Mouse (Mus musculus): ENCODE results near the gene Fzr1. TPM values are rescaled to one million over a fixed set of nuclear protein-coding genes. Genes with fewer than 3 reads are reported as not detected.

The Fzr1 gene
- total RNA-seq, 2 experiments from 2014 or later = 32.2 to 33.5 TPM

GRCm38 (mm10) chr10:81417227-81418215, 39.2 kb upstream of the Fzr1 start:
- no peak for DNase-seq (ENCODE audit: low spot score in 2 of 2)

GRCm38 (mm10) chr10:81416581-81417226, 38.4 kb upstream of the Fzr1 start:
- peak; percentile 86 to 90 for DNase-seq (ENCODE audit: low spot score in 2 of 2)

GRCm38 (mm10) chr10:81415549-81416310, 37.4 kb upstream of the Fzr1 start:
- DNase-seq (ENCODE audit: low spot score in 2 of 2) = no peak

GRCm38 (mm10) chr10:81415146-81415545, 36.8 kb upstream of the Fzr1 start:
- no peak for DNase-seq (ENCODE audit: low spot score in 2 of 2)

GRCm38 (mm10) chr10:81414682-81415081, 36.4 kb upstream of the Fzr1 start:
- no peak for DNase-seq (ENCODE audit: low spot score in 2 of 2)

GRCm38 (mm10) chr10:81413310-81414261, 35.3 kb upstream of the Fzr1 start:
- peak; percentile 80 to 89 for DNase-seq (ENCODE audit: low spot score in 2 of 2)

- no peak for DNase-seq (ENCODE audit: low spot score in 2 of 2)
These were observed 34.4 kb upstream of the Fzr1 start for GRCm38 (mm10) chr10:81412586-81413309.

- DNase-seq (ENCODE audit: low spot score in 2 of 2) = peak; percentile 87 to 93
These were observed 33.4 kb upstream of the Fzr1 start for GRCm38 (mm10) chr10:81411471-81412400.

- no peak for DNase-seq (ENCODE audit: low spot score in 2 of 2)
These were observed 32.7 kb upstream of the Fzr1 start for GRCm38 (mm10) chr10:81410981-81411380.

GRCm38 (mm10) chr10:81410350-81410749, 32.0 kb upstream of the Fzr1 start:
- no peak for DNase-seq (ENCODE audit: low spot score in 2 of 2)

GRCm38 (mm10) chr10:81409330-81409729, 31.0 kb upstream of the Fzr1 start:
- no peak for DNase-seq (ENCODE audit: low spot score in 2 of 2)

GRCm38 (mm10) chr10:81408871-81409291, 30.6 kb upstream of the Fzr1 start:
- DNase-seq (ENCODE audit: low spot score in 2 of 2) = peak in 1 of 2 experiments; percentile 84

GRCm38 (mm10) chr10:81408424-81408729, 30.1 kb upstream of the Fzr1 start:
- DNase-seq (ENCODE audit: low spot score in 2 of 2) = no peak

- peak in 1 of 2 experiments; percentile 70 for DNase-seq (ENCODE audit: low spot score in 2 of 2)
These were observed 29.5 kb upstream of the Fzr1 start for GRCm38 (mm10) chr10:81407539-81408423.

GRCm38 (mm10) chr10:81406504-81407440, 28.5 kb upstream of the Fzr1 start:
- DNase-seq (ENCODE audit: low spot score in 2 of 2) = no peak

- no peak for DNase-seq (ENCODE audit: low spot score in 2 of 2)
These were observed 27.4 kb upstream of the Fzr1 start for GRCm38 (mm10) chr10:81405588-81406201.
